Comparison of ENCODE assay signal across 7 mouse cellular contexts in genomic region chr6:53287562-53288381, GRCm38 (mm10). TPM values are rescaled to one million over a fixed set of nuclear protein-coding genes. Genes with fewer than 3 reads are reported as not detected.
DNase-seq lines count a peak whose midpoint lies in the region; ATAC-seq and TF ChIP-seq lines count a peak whose summit lies in the region.

No protein-coding gene starts in this region.

- under 1% methylated on average over 57 of the region's 63 CpGs for WGBS in heart, embryonic 11.5 days (ENCODE audit: insufficient replicate concordance)

- TF ChIP-seq POLR2A in CH12.LX (IDR thresholded peaks at IDR 0.05; ENCODE audit: low read depth, low read length) = no peak

- no peak overlapping the region for H3K27ac ChIP-seq in CH12.LX (ENCODE audit: insufficient read depth, low read depth)
- peak overlapping the region; percentile 90 for H3K27ac ChIP-seq in heart, embryonic 11.5 days (ENCODE audit: low read depth, low read length)

- TF ChIP-seq RAD21 in CH12.LX (IDR thresholded peaks at IDR 0.05; ENCODE audit: low read depth, low read length) = no peak

- H3K4me2 ChIP-seq in CH12.LX (ENCODE audit: insufficient read depth, low read depth, poor library complexity, severe bottlenecking) = peak overlapping the region; percentile 72
- H3K4me2 ChIP-seq in heart, embryonic 11.5 days = peak overlapping the region; percentile 91

- no peak for TF ChIP-seq EP300 in CH12.LX (IDR thresholded peaks at IDR 0.05; ENCODE audit: low read length)

- in situ Hi-C loops in CH12.LX (cut with MboI; ENCODE audit: low pct_ligation_motif_present, low pct_unique_long_range_greater_than_20kb, low sequenced_read_pairs) = loop anchor here (25.0 kb wide), 2 partner anchors 225 to 425 kb away; no protein-coding TSS in a partner anchor

- H3K9ac ChIP-seq in CH12.LX (ENCODE audit: insufficient read depth, low read depth) = no peak overlapping the region
- H3K9ac ChIP-seq in heart, embryonic 11.5 days (ENCODE audit: low read depth, low read length) = peak overlapping the region; percentile 90

- H3K36me3 ChIP-seq in CH12.LX (replicated peaks in 1 of 2; ENCODE audit: control insufficient read depth in 1 of 2, insufficient read depth in 1 of 2, low read length in 1 of 2) = no peaks in the 10 kb centered on the region
- no peaks in the 10 kb centered on the region for H3K36me3 ChIP-seq in heart, embryonic 11.5 days (ENCODE audit: control insufficient read depth, insufficient read depth, low read length)

- ATAC-seq in heart, embryonic 11.5 days (replicated peaks; ENCODE audit: insufficient number of reproducible peaks, low FRiP score, low TSS enrichment) = peak; percentile 50; the same call in 1 of the 2 replicates

- peaks cover 3 to 35% of the 10 kb centered on the region in 2 experiments; a peak in 3 of 4 replicates for H3K4me1 ChIP-seq in CH12.LX (ENCODE audit: control insufficient read depth in 1 of 2, insufficient read depth in 2 of 2)
- peaks cover 14% of the 10 kb centered on the region for H3K4me1 ChIP-seq in heart, embryonic 11.5 days (ENCODE audit: control insufficient read depth, insufficient read depth, low read length)

- no peaks in the 10 kb centered on the region for H3K79me2 ChIP-seq in CH12.LX (replicated peaks; ENCODE audit: control insufficient read depth, extremely low read depth, insufficient read depth, poor library complexity, severe bottlenecking)

- no peak for DNase-seq in CH12.LX (ENCODE audit: extremely low read depth)
- DNase-seq in T-cell, adult 2 months (ENCODE audit: low spot score) = peak; percentile 24
- DNase-seq in embryo, embryonic 11 days = peak; percentile 72
- DNase-seq in kidney, postnatal 10 days = peak; percentile 52
- peak; percentile 30 for DNase-seq in lung, postnatal 36 days
- DNase-seq in right cerebral cortex, postnatal 14 days = peak; percentile 15

- H3K4me3 ChIP-seq in CH12.LX (replicated peaks in 1 of 3; ENCODE audit: low read depth in 2 of 3, low read length in 2 of 3, poor library complexity in 1 of 3) = peak overlapping the region; percentile 41 to 45 (median 42)
- peak overlapping the region; percentile 75 for H3K4me3 ChIP-seq in heart, embryonic 11.5 days (ENCODE audit: low read depth, low read length)

- no peak for TF ChIP-seq CTCF in CH12.LX (conservative IDR thresholded peaks at IDR 0.05 in 1 of 2, IDR thresholded peaks at IDR 0.05 in 1 of 2; ENCODE audit: low read depth in 2 of 2, low read length in 2 of 2)

- dilution Hi-C loops in CH12.LX (cut with MboI; ENCODE audit: extremely low pct_ligation_motif_present, extremely low pct_unique_long_range_greater_than_20kb, low sequenced_read_pairs) = no loop called here

- H3K9me3 ChIP-seq in CH12.LX (replicated peaks; ENCODE audit: low read length) = no peaks in the 10 kb centered on the region
- H3K9me3 ChIP-seq in heart, embryonic 11.5 days (replicated peaks; ENCODE audit: control insufficient read depth, low read length) = no peaks in the 10 kb centered on the region

- peaks cover 25% of the 10 kb centered on the region for H3K27me3 ChIP-seq in CH12.LX (replicated peaks)
- peaks cover 16% of the 10 kb centered on the region for H3K27me3 ChIP-seq in heart, embryonic 11.5 days (ENCODE audit: control insufficient read depth, insufficient read depth, low read length)

TF ChIP-seq in CH12.LX, 34 proteins besides CTCF, POLR2A, EP300 and RAD21:
- TF ChIP-seq MAZ (IDR thresholded peaks at IDR 0.05; ENCODE audit: low read depth, low read length) (no peak), MAFK (IDR thresholded peaks at IDR 0.05; ENCODE audit: insufficient replicate concordance, low read length) (no peak), UBTF (IDR thresholded peaks at IDR 0.05; ENCODE audit: low read depth, low read length) (0 out of 2 replicates have a peak, but pooled peaks have one; percentile 27), ZC3H11A (IDR thresholded peaks at IDR 0.05; ENCODE audit: low read depth, low read length) (no peak), ZMIZ1 (IDR thresholded peaks at IDR 0.05; ENCODE audit: low read depth, low read length) (no peak), NELFE (IDR thresholded peaks at IDR 0.05; ENCODE audit: low read depth, low read length) (no peak), USF1 (IDR thresholded peaks at IDR 0.05; ENCODE audit: low read depth, low read length) (no peak), GABPA (IDR thresholded peaks at IDR 0.05; ENCODE audit: insufficient replicate concordance, low read depth, low read length) (no peak)

RNA-seq across cellular contexts. Expression of gene Creb5, which starts 0.7 kb away (rescaled TPM):
- total RNA-seq in CH12.LX (2012; rRNA removed) (2.1 TPM in 2 replicates), CH12.LX (2014; rRNA removed) (0.36 and 0.68 TPM in 2 replicates)
- polyA plus RNA-seq in CH12.LX (2012; ENCODE audit: insufficient read length, low read depth) = 0.71 and 0.86 TPM in 2 replicates
- polyA plus RNA-seq in heart, embryonic 11.5 days (2014; fragmentation: Nextera tagmentation; extraction: Ambion mirVana) = 26.1 and 30.3 TPM in 2 replicates

Comparison
In these comparisons a context has a peak if more than half of its experiments do, and no peak if none do; other contexts are left out.
1. RNA of gene Creb5, which starts 0.7 kb away (polyA plus RNA-seq): 26.1 to 30.3 TPM in heart, embryonic 11.5 days; 0.71 to 0.86 TPM in CH12.LX; every median in the first group is over 10 times any median in the second.